Mouse (Mus musculus) CH12.LX (cell line): ENCODE measurements at regions not wholly inside any gene's neighbourhood (a gene's known extent, or its start where the extent isn't known, plus 50 kb on each side); places are given as distances from the start of the nearest gene placed in this dataset.

Source experiments
- DNase-seq: peaks from one replicate; pipeline ENCODE4 v3.0.0-alpha.2; 2013; ENCODE audit errors: extremely low read depth
- H3K27ac ChIP-seq: 2 replicates; pipeline ENCODE4 v1.5.1; 2012; ENCODE audit warnings: low read depth, mild to moderate bottlenecking, control low read depth, moderate library complexity; ENCODE audit not compliant: insufficient read depth
- H3K27me3 ChIP-seq: replicated peaks from 2 replicates; pipeline ENCODE3; 2012; ENCODE audit warnings: inconsistent platforms
- H3K36me3 ChIP-seq, 2 experiments: replicated peaks in 1 of 2; 2 replicates each; pipeline versions ENCODE3 to v1.6.1; 2012; ENCODE audit warnings: inconsistent platforms in 1 of 2, low read length in 1 of 2, mild to moderate bottlenecking in 1 of 2, mixed read lengths in 1 of 2, moderate library complexity in 1 of 2; ENCODE audit not compliant: control insufficient read depth in 1 of 2, insufficient read depth in 1 of 2
- H3K4me1 ChIP-seq, 2 experiments: 2 replicates each; pipeline ENCODE4 v1.6.1; 2012; ENCODE audit warnings: inconsistent platforms in 1 of 2, moderate library complexity in 1 of 2; ENCODE audit not compliant: insufficient read depth in 2 of 2, control insufficient read depth in 1 of 2
- H3K4me2 ChIP-seq: 2 replicates; pipeline ENCODE4 v1.6.1; 2012; ENCODE audit warnings: low read depth, mild to moderate bottlenecking, control low read depth; ENCODE audit not compliant: poor library complexity, insufficient read depth, severe bottlenecking
- H3K4me3 ChIP-seq, 3 experiments: fragments of 150-350 bp in 1 of 3; sonication (generic) in 1 of 3; replicated peaks in 1 of 3; 2 replicates each; pipeline versions ENCODE3 to v1.5.1; 2011 to 2012; ENCODE audit warnings: low read depth in 2 of 3, low read length in 2 of 3, mild to moderate bottlenecking in 2 of 3, moderate library complexity in 2 of 3, control low read depth in 1 of 3, improper control_type of control experiment in 1 of 3, inconsistent platforms in 1 of 3, mixed read lengths in 1 of 3; ENCODE audit not compliant: poor library complexity in 1 of 3
- H3K79me2 ChIP-seq: replicated peaks from 2 replicates; pipeline ENCODE4 v1.6.1; 2012; ENCODE audit warnings: mild to moderate bottlenecking, moderate library complexity; ENCODE audit not compliant: control insufficient read depth, poor library complexity, insufficient read depth, severe bottlenecking; ENCODE audit errors: extremely low read depth
- H3K9ac ChIP-seq: 2 replicates; pipeline ENCODE4 v1.6.1; 2012; ENCODE audit warnings: low read depth, mild to moderate bottlenecking, control low read depth, moderate library complexity; ENCODE audit not compliant: insufficient read depth
- H3K9me3 ChIP-seq: replicated peaks from 2 replicates; pipeline ENCODE3; 2012; ENCODE audit warnings: low read length, inconsistent platforms, mixed read lengths
- BHLHE40 ChIP-seq: IDR thresholded peaks from 2 replicates; pipeline ENCODE4 v1.6.1; 2011; ENCODE audit warnings: mild to moderate bottlenecking, low read depth, low read length, improper control_type of control experiment
- CHD1 ChIP-seq: IDR thresholded peaks from 2 replicates; pipeline ENCODE4 v1.6.1; 2012; ENCODE audit warnings: low read depth, low read length, improper control_type of control experiment, inconsistent platforms
- CHD2 ChIP-seq: IDR thresholded peaks from 2 replicates; pipeline ENCODE4 v1.6.1; 2011; ENCODE audit warnings: low read length, improper control_type of control experiment
- E2F4 ChIP-seq: IDR thresholded peaks from 2 replicates; pipeline ENCODE4 v1.6.1; 2011; ENCODE audit warnings: low read depth, low read length, improper control_type of control experiment; ENCODE audit not compliant: insufficient replicate concordance
- ELF1 ChIP-seq: IDR thresholded peaks from 2 replicates; pipeline ENCODE4 v1.6.1; 2014; ENCODE audit warnings: low read depth, mild to moderate bottlenecking, inconsistent platforms, low read length, improper control_type of control experiment
- EP300 ChIP-seq: IDR thresholded peaks from 2 replicates; pipeline ENCODE4 v1.6.1; 2011; ENCODE audit warnings: low read length, improper control_type of control experiment
- ETS1 ChIP-seq: conservative IDR thresholded peaks from 2 replicates; pipeline ENCODE4 v1.6.1; 2012; ENCODE audit warnings: low read depth, mild to moderate bottlenecking, inconsistent platforms, low read length, improper control_type of control experiment, moderate library complexity
- HCFC1 ChIP-seq: IDR thresholded peaks from 2 replicates; pipeline ENCODE4 v1.6.1; 2012; ENCODE audit warnings: low read depth, mild to moderate bottlenecking, inconsistent platforms, low read length, improper control_type of control experiment
- JUN ChIP-seq: IDR thresholded peaks from 2 replicates; pipeline ENCODE4 v1.6.1; 2011; ENCODE audit warnings: low read depth, mild to moderate bottlenecking, low read length, improper control_type of control experiment, moderate library complexity; ENCODE audit not compliant: insufficient read depth
- JUND ChIP-seq: conservative IDR thresholded peaks from 2 replicates; pipeline ENCODE4 v1.6.1; 2011; ENCODE audit warnings: low read depth, low read length, improper control_type of control experiment
- KAT2A ChIP-seq: IDR thresholded peaks from 2 replicates; pipeline ENCODE4 v1.6.1; 2012; ENCODE audit warnings: low read length, improper control_type of control experiment, inconsistent platforms; ENCODE audit not compliant: insufficient replicate concordance
- MAFK ChIP-seq: IDR thresholded peaks from 2 replicates; pipeline ENCODE4 v1.6.1; 2011; ENCODE audit warnings: low read length, improper control_type of control experiment; ENCODE audit not compliant: insufficient replicate concordance
- MAX ChIP-seq: IDR thresholded peaks from 2 replicates; pipeline ENCODE4 v1.6.1; 2011; ENCODE audit warnings: low read length, improper control_type of control experiment
- MAZ ChIP-seq: IDR thresholded peaks from 2 replicates; pipeline ENCODE4 v1.6.1; 2012; ENCODE audit warnings: low read depth, mild to moderate bottlenecking, inconsistent platforms, low read length, improper control_type of control experiment, moderate library complexity
- MEF2A ChIP-seq: IDR thresholded peaks from 2 replicates; pipeline ENCODE4 v1.6.1; 2014; ENCODE audit warnings: low read depth, mild to moderate bottlenecking, inconsistent platforms, low read length, improper control_type of control experiment, borderline replicate concordance
- PAX5 ChIP-seq: IDR thresholded peaks from 2 replicates; pipeline ENCODE4 v1.6.1; 2012; ENCODE audit warnings: low read length, inconsistent platforms, mixed read lengths
- POLR2AphosphoS2 ChIP-seq: IDR thresholded peaks from 2 replicates; pipeline ENCODE4 v1.6.1; 2011; ENCODE audit warnings: low read depth, low read length, improper control_type of control experiment
- RAD21 ChIP-seq: IDR thresholded peaks from 2 replicates; pipeline ENCODE4 v1.6.1; 2011; ENCODE audit warnings: low read depth, mild to moderate bottlenecking, low read length, improper control_type of control experiment, moderate library complexity
- RCOR1 ChIP-seq: conservative IDR thresholded peaks from 2 replicates; pipeline ENCODE4 v1.6.1; 2012; ENCODE audit warnings: low read depth, mild to moderate bottlenecking, inconsistent platforms, low read length, improper control_type of control experiment
- SIN3A ChIP-seq: IDR thresholded peaks from 2 replicates; pipeline ENCODE4 v1.6.1; 2012; ENCODE audit warnings: low read length, improper control_type of control experiment, inconsistent platforms
- SMC3 ChIP-seq: IDR thresholded peaks from 2 replicates; pipeline ENCODE4 v1.6.1; 2011; ENCODE audit warnings: low read depth, low read length, improper control_type of control experiment
- TCF12 ChIP-seq: IDR thresholded peaks from 2 replicates; pipeline ENCODE4 v1.6.1; 2014; ENCODE audit warnings: low read depth, mild to moderate bottlenecking, inconsistent platforms, low read length, improper control_type of control experiment
- UBTF ChIP-seq: IDR thresholded peaks from 2 replicates; pipeline ENCODE4 v1.6.1; 2012; ENCODE audit warnings: low read depth, mild to moderate bottlenecking, inconsistent platforms, low read length, improper control_type of control experiment, moderate library complexity
- USF1 ChIP-seq: IDR thresholded peaks from 2 replicates; pipeline ENCODE4 v1.6.1; 2014; ENCODE audit warnings: low read depth, mild to moderate bottlenecking, inconsistent platforms, low read length, improper control_type of control experiment
- USF2 ChIP-seq: conservative IDR thresholded peaks from 2 replicates; pipeline ENCODE4 v1.6.1; 2011; ENCODE audit warnings: low read depth, low read length, improper control_type of control experiment
- ZC3H11A ChIP-seq: IDR thresholded peaks from 2 replicates; pipeline ENCODE4 v1.6.1; 2012; ENCODE audit warnings: low read depth, mild to moderate bottlenecking, inconsistent platforms, low read length, improper control_type of control experiment
- ZKSCAN1 ChIP-seq: IDR thresholded peaks from 2 replicates; pipeline ENCODE4 v1.6.1; 2012; ENCODE audit warnings: low read depth, inconsistent platforms, low read length, improper control_type of control experiment, borderline replicate concordance
- ZMIZ1 ChIP-seq: IDR thresholded peaks from 2 replicates; pipeline ENCODE4 v1.6.1; 2012; ENCODE audit warnings: low read depth, mild to moderate bottlenecking, inconsistent platforms, low read length, improper control_type of control experiment
- ZNF384 ChIP-seq: IDR thresholded peaks from 2 replicates; pipeline ENCODE4 v1.6.1; 2012; ENCODE audit warnings: low read depth, low read length, improper control_type of control experiment, inconsistent platforms
- dilution Hi-C: fragments of 300-500 bp; cut with MboI; formaldehyde crosslinking; loops from 2 replicates; pipeline ENCODE4 v1.14.3; 2020; ENCODE audit warnings: low sequenced_read_pairs; ENCODE audit not compliant: extremely low pct_unique_long_range_greater_than_20kb, extremely low pct_ligation_motif_present
- in situ Hi-C: fragments of 300-500 bp; cut with MboI; formaldehyde crosslinking; loops from 3 replicates; pipeline ENCODE4 v1.14.3; 2019; ENCODE audit warnings: low sequenced_read_pairs, low pct_ligation_motif_present, low pct_unique_long_range_greater_than_20kb, mixed read lengths

DNA sequence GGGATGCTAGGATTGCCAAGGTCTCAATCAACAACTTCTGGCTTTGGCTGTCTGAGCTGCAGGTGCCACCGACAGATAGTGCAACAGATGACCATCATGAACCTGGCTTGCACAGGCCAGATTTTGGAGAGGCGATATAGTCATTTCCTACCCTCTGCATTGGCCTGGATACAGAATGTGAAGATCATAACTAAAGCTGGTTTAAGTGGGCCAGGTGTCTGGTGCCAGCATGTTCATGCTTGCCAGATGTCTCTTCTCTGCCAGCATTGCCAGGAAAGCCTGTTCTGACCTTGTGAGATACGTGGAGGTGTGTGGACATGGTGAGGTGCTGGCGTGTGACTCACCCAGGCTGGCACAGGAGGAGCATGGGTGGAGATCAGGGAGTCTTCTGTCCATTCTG, 70.2 kb upstream of the Mb21d2 start:
- in situ Hi-C loops = no loop called here
- dilution Hi-C loops = no loop called here
- no peaks in the 10 kb centered on the region for H3K27me3 ChIP-seq
- H3K9ac ChIP-seq = no peak overlapping the region
- TF ChIP-seq MAZ (no peak), USF1 (no peak), CHD2 (no peak), CHD1 (no peak), BHLHE40 (no peak), MEF2A (no peak), RAD21 (no peak), MAFK (no peak), SMC3 (no peak), KAT2A (no peak), ZKSCAN1 (no peak), JUN (no peak), JUND (no peak), RCOR1 (no peak), ZNF384 (no peak), SIN3A (no peak), MAX (no peak), ELF1 (no peak), POLR2AphosphoS2 (no peak)
- H3K79me2 ChIP-seq = no peaks in the 10 kb centered on the region; the same call in 1 of the 2 replicates
- no peak for DNase-seq
- peaks cover 70% of the 10 kb centered on the region for H3K9me3 ChIP-seq
- no peaks in the 10 kb centered on the region for H3K4me1 ChIP-seq
- no peak overlapping the region for H3K4me2 ChIP-seq
- no peak overlapping the region for H3K27ac ChIP-seq
- H3K36me3 ChIP-seq = no peaks in the 10 kb centered on the region
- H3K4me3 ChIP-seq = no peak overlapping the region

DNA sequence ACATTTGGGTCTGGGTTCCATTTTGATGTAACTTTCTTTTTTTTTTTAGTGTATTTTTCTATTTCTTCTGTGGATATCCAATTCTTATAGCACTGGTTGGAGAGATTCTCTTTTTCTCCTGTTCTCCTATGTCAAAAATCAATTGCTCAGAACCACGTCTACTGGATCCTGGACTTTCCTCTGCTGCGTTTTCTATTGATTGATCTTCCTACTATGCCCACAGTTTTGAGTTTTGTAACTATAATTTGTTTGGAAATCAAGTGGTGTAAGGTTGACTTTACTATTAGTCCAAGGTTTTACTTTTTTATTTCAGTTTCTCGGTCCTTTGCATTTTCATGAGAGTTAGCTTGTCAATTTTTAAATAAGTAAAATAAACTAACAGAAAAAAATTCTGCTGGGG, 67.2 kb upstream of the Mb21d2 start:
- Histone ChIP-seq H3K4me2 (no peak overlapping the region), H3K27ac (no peak overlapping the region), H3K9ac (no peak overlapping the region), H3K36me3 (no peaks in the 10 kb centered on the region)
- TF ChIP-seq MAX = no peak
- TF ChIP-seq MAZ = no peak
- no peak for TF ChIP-seq JUN
- TF ChIP-seq ELF1 = no peak
- no peak for TF ChIP-seq ZC3H11A
- TF ChIP-seq ZMIZ1 = no peak
- no peak for TF ChIP-seq MEF2A
- no peak for TF ChIP-seq UBTF
- TF ChIP-seq TCF12 = no peak
- no peak for TF ChIP-seq USF2
- TF ChIP-seq E2F4 = no peak
- no peak for TF ChIP-seq EP300
- TF ChIP-seq SMC3 = no peak
- TF ChIP-seq ETS1 = no peak
- no peak for TF ChIP-seq PAX5
- no peak for TF ChIP-seq HCFC1
- TF ChIP-seq ZNF384 = no peak
- TF ChIP-seq BHLHE40 = no peak
- TF ChIP-seq ZKSCAN1 = no peak
- no peak for TF ChIP-seq POLR2AphosphoS2
- TF ChIP-seq, all 38 proteins: peak for 0
- Histone ChIP-seq H3K4me3 (no peak overlapping the region), H3K4me1 (no peaks in the 10 kb centered on the region), H3K27me3 (no peaks in the 10 kb centered on the region), H3K9me3 (peaks cover 54% of the 10 kb centered on the region), H3K79me2 (no peaks in the 10 kb centered on the region)
- in situ Hi-C loops = no loop called here
- no peak for DNase-seq
- dilution Hi-C loops = no loop called here
